Mouse (Mus musculus) thymus, postnatal 36 days (tissue): ENCODE results near the gene Mnat1.

Experiments
- DNase-seq, 2 experiments: peaks; one replicate each; pipeline ENCODE4 v3.0.0; 2022; ENCODE audit warnings: mixed read lengths in 2 of 2

Gene Mnat1

DNA sequence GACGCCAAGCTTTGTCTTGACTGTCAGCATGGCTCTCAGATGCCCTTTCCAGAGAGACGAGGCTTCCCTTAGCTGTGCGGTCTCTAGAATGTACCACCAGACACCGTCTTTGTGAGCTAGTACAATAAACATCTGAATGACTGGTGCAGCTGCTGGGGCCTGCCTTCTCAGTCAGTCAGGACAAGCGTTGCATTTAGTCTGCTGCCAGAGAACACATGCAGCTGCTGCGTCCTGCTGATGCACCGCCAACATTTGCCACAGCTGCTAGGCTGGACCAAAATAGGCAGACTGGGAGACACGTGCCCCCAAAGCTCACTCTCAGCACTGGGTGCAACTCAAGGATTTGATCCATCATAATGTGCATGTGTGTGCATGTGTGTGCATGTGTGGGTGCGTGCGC lies 118.4 kb downstream of the Mnat1 start:
- peak in 1 of 2 experiments; percentile 9 for DNase-seq

DNA sequence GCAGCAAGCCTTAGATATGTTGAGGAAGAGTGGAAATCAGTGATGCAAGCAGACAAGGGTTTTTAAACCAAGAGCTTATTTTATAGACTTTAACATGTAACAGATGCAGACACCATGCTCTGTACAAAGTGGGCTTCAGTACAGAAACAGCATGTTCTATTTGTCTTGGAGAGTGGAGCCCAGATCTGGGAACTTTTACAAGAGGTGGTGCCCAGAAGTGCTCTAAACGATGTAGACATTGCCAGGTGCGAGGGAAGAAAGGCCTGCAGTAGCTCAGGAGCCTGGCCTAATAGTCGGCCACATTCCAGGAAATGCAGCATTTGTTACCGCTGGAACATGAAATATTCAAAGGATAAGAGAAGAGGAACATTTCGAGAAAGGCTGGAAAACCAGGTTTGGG lies 122.2 kb downstream of the Mnat1 start:
- no peak for DNase-seq

DNA sequence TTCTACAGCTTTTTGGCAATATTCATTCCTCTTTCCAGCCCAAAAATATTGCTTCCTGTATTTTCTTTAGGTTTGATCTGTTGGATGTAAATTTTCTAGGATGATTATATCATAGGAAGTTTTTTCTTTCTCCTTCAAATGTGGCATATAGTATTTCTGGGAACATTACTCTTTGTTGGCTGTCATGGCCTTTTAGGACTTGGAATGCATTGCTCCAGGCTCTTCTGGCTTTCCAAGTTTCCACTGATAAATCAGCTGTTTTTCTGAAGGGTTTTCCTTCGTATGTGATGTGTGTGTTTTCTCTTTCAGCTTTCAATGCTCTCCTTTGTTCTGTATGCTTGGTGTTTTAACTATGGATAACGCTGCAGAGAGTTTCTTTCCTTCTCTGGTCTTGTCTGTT lies 131.5 kb downstream of the Mnat1 start:
- no peak for DNase-seq

GRCm38 (mm10) chr12:73259269-73259668 lies 135.8 kb downstream of the Mnat1 start:
- no peak for DNase-seq

GRCm38 (mm10) chr12:73260339-73260738 lies 136.8 kb downstream of the Mnat1 start:
- no peak for DNase-seq

DNA sequence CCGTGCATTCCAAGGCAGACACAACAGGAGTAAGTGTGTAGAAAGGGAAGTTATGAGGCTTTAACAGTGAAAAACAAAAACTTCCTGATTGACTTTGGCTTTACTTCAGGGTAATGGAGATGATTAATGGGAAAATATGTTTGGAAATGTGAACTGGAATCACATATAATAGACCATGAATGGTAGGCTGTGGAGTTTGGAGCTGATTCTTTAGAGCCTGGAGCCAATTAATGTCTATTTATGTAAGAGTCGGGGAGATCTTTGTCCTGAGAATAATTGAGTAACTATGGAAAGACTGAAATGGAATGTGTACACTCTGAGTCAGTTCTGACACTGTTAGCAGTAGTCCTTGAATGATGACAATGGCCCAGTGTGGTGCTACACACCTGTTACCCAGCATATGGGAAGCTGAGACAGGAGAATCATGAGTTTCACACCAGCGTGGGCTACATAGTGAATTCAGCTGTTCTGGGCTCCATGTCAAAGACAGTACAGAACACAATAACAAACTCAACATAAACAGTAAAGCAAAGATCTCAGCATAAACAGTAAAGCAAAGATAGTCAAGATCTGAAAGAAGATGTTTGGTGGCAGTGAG lies 142.0 kb downstream of the Mnat1 start:
- DNase-seq = no peak

GRCm38 (mm10) chr12:73266597-73266996 lies 143.1 kb downstream of the Mnat1 start:
- DNase-seq = no peak

GRCm38 (mm10) chr12:73268497-73268896 lies 145.0 kb downstream of the Mnat1 start:
- DNase-seq = no peak

DNA sequence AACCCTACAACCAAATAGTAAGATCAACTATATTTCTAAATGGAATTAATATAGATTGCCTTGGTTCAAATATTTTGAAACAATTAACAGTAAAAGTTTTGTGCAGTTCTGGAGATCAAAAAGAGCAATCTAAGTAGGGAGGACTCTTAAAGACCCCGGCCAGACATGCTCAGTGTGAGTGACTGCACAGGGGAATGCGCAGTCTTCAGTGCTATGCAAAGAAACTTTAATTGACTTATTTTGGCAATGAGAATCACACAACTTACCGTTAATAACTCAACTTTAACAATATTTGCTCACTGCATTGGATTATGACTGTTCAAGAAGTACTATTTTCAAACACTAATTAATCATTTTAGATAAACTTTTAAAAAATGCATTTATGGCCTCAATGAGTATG lies 146.0 kb downstream of the Mnat1 start:
- DNase-seq = no peak

DNA sequence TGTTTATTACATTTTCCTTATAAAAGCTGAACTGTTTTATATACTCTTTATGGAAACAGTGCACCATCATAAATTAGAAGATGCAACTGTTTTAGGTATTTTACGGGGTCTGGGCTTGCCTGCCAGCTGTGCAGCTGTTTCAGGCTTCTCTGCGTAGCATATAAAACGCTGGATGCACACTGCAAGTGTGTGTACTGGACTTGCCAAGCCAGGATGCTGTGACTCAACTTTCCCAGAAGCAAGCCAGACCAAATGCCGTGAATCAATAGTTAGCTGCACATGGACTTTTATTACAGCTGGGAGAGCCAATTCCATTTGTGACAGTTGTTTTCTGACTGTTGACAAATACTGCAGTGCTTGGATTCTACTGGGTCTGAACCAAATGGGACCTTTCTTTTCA lies 146.4 kb downstream of the Mnat1 start:
- no peak for DNase-seq

GRCm38 (mm10) chr12:73274921-73275320 lies 151.4 kb downstream of the Mnat1 start:
- no peak for DNase-seq

DNA sequence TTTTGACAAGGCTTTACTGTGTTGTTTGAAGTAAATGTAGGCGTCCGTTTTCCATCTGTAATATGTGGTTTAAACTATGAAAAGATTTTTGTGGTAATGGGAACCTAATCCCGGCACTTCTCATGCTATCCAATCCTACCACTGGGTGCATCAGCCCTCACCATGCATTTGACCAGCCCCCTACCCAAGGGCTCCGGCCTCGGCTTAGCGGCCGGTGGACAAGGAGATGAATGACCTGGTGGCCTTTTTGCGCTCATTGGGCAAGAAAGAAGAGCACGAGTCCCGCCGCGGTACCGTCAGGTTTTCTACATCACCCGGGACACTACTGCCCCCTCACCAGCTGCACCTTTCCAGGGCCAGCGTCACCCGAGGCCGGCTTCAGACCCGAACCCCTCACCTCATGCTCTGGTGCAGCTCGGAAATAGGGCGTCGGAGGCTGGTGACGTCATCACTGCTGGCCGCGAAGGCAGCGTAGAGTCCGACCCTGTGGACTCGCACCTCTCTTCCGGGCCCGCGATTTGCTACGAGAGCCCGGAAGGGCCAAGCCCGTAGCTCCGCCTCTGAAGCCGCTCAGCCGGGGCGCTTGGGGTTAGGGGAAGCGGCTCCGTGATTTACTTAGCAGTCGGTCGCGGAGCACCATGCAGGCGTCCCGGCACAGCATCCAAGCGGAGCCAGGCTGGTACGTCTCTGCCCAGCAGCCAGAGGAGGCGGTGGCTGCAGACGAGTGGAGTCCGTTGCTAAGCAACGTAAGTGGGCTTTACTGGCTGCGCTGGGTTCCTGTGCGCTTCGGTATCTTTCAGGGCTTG lies 163.0 kb downstream of the Mnat1 start, which contains the start of the genes Trmt5 and Slc38a6:
Trmt5 (minus strand) TSS at position 424 of the 806 bp plus-strand sequence.
Slc38a6 (plus strand) TSS at position 493 of the 806 bp plus-strand sequence.
- peak; percentile 87 to 90 for DNase-seq

DNA sequence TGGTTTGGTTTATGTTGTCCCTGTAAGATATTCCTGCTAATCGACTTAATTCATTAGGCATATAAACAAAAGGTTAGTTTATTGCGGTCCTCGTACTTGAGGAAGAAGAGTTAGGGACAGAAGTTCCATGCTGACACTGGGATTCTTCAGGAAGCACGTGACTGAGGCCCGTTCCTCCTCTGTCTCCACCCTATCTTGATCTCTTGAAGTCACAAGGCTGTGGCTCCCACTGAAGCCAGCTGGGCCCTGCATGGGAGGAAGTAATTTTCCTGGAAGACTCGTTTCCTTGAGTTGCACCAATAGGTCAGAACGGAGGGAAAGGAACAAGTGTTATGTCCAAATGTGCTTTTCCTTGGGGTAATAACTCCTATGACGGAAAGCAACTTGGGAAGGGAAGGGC lies 164.1 kb downstream of the Mnat1 start:
- no peak for DNase-seq

DNA sequence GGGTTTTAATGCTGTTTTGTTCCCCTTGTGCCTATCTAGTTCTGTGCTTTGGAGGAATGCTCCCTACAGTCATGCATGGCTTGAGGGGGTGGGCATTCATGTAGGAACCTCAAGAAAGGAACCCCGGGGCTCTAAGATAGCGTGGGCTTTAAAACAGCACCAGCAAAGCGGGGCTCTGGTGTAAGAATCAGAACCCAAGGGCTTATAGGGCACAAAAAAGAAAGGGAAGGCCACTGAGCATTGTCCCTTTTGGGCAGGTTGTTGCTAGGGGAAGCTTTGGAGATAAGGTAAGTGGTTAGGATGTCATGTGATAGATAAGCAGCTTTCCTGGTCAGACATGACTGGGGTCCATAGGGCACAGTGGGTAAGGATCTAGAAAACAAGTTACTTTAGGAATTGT lies 165.1 kb downstream of the Mnat1 start:
- DNase-seq = no peak

- DNase-seq = no peak
These were observed 171.4 kb downstream of the Mnat1 start for GRCm38 (mm10) chr12:73294884-73295283.

GRCm38 (mm10) chr12:73295505-73296140 lies 172.1 kb downstream of the Mnat1 start:
- no peak for DNase-seq

- no peak for DNase-seq
These were observed 175.1 kb downstream of the Mnat1 start for GRCm38 (mm10) chr12:73298621-73299020.

- no peak for DNase-seq
These were observed 177.0 kb downstream of the Mnat1 start for GRCm38 (mm10) chr12:73300531-73300930.

- no peak for DNase-seq
These were observed 181.1 kb downstream of the Mnat1 start for GRCm38 (mm10) chr12:73304636-73305035.

DNA sequence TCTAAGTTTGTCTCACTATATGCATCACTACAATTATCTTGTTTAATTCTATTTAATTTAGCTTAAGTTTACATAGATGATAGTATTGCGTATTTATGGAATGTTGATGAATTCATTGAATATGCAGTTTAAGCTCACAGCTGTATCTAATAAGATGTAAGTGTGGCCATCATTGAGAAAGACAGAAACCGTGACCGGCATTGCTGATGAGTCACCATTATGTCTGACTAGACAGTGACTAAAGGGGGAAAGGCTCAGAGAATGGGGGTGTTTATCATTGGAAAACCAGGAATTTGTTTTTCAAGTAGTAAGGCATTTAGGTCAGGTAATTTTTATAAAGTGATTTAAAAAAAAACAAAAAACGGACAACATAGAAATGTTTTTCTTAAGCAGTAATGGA lies 184.2 kb downstream of the Mnat1 start:
- no peak for DNase-seq

DNA sequence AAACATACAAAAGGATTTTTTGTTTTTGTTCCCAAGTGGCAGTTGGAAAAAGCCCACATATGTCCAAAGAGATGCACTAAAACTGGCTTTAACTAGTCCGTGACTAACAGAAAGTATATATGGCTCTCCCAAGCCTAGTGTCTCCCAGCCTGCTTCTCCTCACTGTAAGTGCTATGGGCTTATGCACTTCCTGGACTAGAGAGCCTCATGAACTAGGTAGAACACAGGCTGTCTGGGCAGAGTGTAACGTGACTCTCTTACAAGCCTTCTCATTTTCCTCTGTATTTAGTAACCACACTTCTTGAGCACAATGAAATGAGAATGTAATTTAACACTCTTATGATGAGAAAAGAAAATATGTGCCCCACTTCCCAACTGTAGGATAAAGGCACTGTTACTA lies 185.2 kb downstream of the Mnat1 start:
- no peak for DNase-seq

DNA sequence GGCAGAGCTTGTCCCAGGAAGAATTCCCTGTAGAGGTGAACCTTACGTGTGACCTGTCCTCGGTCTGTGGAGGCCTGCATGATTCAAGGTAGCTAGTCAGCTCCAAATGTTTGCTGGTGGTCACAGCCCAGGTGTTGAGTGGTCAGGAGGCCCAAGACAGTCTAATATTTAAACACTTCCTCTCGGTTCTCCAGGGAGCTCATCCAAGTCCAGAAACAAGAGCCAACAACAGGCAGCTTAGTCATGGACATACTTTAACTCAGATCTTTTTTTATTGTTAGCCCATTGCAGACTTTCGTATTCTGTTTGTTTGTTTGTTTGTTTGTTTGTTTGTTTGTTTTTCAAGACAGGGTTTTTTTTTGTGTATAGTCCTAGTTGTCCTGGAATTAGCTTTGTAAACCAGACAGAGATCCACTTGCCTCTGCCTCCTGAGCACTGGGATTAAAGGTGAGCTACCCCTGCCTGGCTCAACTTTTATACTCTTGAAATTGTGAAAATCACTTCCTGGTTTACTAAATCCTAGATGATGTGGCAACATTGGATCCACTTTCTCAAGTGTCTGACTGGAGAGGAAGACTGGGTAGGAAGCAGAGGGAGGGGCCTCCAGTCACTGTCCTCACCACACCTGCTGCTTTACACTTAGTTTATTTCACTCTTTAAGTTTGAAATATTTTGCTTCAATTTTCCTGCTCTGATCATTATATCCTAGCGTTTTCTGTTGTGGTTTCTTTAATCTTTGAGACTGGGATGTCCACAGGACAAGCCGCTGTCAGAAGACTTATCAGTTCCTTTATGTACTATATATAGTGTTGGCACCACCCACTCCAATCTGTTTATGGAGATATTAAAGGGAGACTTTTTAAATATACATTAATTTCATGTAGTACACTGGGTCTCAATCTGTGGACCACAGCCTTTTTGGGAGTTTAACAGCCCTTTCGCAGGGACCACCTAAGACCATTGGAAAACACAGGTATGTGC lies 194.5 kb downstream of the Mnat1 start:
- no peak for DNase-seq
